Mouse (Mus musculus) testis, postnatal 10 days (tissue): ENCODE measurements around the gene Nrg3.
"Not testable (repeated sequence)": the region's sequence is repeated elsewhere in the genome, so short reads cannot be mapped to it uniquely, and the experiment has no call there.

Experiments
- DNase-seq: peaks from one replicate; pipeline ENCODE4 v3.0.0; 2021; ENCODE audit warnings: low spot score

The Nrg3 gene

DNA sequence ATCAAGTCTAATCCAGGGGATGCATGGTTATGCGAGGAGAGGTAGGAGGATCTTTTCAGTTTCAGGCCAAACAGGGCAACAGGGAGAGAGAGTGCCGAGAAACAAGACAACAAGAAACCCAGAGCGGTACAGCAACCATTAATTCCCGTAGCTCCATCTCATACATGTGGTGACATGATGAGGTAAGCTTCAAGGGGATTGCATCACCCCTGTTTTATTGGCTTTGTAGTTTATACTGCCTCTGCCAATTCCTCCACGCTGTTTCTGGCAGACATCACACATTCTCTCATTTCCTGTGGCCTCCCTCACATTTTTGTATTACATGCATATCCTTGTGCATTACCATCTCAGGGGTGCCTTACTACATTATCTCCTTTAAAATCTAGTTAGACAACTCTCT is 280.9 kb downstream of the Nrg3 start:
- no peak for DNase-seq

- no peak for DNase-seq
These were observed 299.2 kb downstream of the Nrg3 start for GRCm38 (mm10) chr14:39173709-39174108.

GRCm38 (mm10) chr14:39160140-39160539 is 312.7 kb downstream of the Nrg3 start:
- DNase-seq, result no peak

- no peak for DNase-seq
These were observed 317.4 kb downstream of the Nrg3 start for GRCm38 (mm10) chr14:39155462-39155861.

DNA sequence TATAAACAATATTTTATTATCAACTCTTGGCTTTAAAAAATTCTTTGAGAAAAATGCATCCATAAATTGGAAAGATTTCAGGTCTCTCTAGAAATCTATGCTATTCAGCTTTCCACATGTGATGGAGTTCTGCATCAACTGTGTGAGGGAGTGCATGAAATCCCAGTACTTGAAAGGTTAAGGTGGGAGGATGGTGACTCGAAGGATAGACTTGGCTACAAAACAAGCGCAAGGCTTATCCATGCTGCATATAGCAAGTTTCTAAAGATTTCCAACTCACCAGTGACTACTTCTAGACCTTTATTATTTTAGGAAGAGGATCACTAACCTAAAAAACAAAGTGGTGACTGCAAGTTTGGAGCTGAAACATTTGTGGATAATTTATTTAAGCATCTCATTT is 343.1 kb downstream of the Nrg3 start:
- no peak for DNase-seq

DNA sequence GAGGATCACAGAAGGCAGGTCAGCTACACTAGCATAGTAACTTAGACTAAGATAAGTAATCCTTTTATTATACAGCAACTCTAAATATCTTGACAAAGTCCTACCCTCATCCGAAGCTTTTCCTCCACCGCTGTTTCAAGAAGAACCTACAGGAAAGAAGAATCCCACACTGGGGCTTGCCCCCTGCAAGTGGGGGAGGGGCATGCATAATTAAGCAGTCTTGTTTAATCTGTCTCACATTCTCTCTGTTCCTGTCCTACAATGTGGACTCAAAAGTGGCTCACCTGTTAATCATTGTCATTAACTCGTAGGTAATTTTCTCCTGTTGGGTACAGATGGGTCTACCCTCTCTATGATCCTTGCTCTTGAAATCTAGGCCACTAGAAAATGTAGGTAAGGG is 354.9 kb downstream of the Nrg3 start:
- DNase-seq, result no peak

- DNase-seq, result not testable (repeated sequence)
These were observed 356.2 kb downstream of the Nrg3 start for GRCm38 (mm10) chr14:39116522-39117231.

- DNase-seq, result no peak
These were observed 363.3 kb downstream of the Nrg3 start for GRCm38 (mm10) chr14:39109566-39109965.

DNA sequence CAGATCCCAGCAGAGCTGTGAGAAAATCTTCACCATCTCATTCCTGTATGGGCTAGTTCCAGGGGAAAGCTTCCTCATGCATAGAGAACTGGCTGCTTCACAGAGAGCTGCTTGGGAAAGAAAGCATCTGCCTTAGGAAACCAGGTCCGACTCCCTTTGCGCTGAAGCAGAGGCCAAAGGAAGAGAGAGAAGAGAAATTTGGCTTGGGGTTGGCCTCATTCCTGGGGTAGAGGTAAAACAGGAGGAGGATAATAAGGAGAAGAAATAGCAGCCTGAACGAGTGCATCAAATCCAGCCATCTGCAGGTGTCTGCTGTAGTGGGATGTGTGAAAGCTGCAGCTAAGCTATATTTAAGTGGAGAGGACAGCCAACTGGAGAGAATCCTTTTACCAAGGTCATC is 366.1 kb downstream of the Nrg3 start:
- no peak for DNase-seq

- no peak for DNase-seq
These were observed 377.7 kb downstream of the Nrg3 start for GRCm38 (mm10) chr14:39095219-39095618.

- no peak for DNase-seq
These were observed 393.4 kb downstream of the Nrg3 start for GRCm38 (mm10) chr14:39079461-39079860.

GRCm38 (mm10) chr14:39051542-39051941 is 421.3 kb downstream of the Nrg3 start:
- no peak for DNase-seq

DNA sequence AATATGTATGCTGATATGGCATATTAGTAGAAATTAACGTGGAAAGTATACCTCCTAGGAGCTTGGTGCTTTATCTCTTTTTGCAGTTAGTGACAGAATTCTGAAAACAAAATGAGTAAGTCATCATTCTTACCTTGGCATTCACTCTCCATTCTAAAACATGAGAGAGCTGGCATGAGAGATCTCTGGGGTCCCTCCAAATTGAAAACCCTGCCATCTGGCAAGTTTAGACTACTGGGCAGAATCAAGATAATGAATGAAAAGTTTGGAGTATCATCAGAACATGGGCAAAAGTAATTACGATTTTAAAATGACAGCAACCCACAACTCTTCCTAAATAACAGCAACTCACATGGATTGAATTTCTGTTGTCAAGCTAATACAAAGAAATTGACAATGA is 423.9 kb downstream of the Nrg3 start:
- no peak for DNase-seq

GRCm38 (mm10) chr14:39044290-39044689 is 428.6 kb downstream of the Nrg3 start:
- DNase-seq, result no peak

DNA sequence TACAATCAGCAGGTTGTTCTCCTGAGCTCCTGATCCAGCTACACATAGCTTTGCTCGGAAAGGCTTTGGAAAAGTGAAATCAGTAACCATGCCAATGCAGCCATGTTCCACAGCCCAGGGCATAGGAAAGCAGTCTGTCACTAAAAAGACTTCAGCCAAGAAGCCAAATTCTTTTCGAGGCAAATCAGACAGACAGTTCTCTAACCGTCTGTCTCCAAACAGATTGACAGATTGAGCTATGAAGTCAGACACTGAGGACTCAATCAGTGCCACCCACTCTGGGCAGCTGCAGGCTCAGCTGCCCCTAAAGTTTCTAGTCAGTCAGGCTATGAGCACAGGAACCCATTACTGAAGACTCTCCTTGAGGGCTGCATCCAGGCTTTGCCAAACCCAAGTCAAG is 429.1 kb downstream of the Nrg3 start:
- no peak for DNase-seq

DNA sequence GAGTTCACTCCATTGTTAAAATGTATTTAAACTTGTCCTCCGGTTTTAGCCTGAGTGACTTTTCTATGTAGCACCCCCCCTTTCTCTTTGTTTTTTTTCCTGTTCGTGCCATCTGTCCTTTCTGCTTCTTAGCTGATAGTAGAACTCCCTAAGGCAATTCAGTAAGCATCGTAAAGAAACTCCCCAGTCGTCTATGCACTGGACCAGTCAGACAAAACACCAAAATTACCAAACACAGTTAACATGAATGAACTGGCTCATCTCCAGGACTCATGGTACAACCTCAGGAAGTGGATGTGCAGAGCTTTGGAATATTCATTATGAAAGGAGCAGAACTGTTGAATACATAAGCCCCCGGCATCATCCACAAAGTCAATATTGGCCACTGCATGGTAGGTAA is 429.5 kb downstream of the Nrg3 start:
- DNase-seq, result no peak

GRCm38 (mm10) chr14:39039046-39039445 is 433.8 kb downstream of the Nrg3 start:
- no peak for DNase-seq

DNA sequence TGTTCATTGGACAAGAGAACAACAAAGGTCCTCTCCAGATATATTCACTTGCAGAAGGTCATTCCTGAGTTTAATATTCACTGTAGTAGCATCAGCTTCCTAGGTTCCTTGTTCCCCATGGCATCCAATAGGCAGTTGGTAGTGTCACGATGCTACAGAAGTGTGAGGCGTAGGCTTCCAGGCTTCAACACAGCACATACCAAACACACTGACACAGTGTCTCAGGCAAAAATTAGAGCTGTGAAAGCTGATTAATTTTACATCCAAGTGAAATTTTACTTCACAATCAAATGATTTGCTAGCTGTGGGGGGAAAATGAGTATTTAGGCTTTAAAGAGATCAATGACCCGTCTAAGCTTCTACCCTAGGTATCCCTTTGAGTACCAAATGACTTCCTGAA is 438.4 kb downstream of the Nrg3 start:
- DNase-seq, result no peak

- no peak for DNase-seq
These were observed 449.8 kb downstream of the Nrg3 start for GRCm38 (mm10) chr14:39023065-39023464.

- no peak for DNase-seq
These were observed 458.8 kb downstream of the Nrg3 start for GRCm38 (mm10) chr14:39014126-39014525.

GRCm38 (mm10) chr14:38997843-38998242 is 475.0 kb downstream of the Nrg3 start:
- no peak for DNase-seq

DNA sequence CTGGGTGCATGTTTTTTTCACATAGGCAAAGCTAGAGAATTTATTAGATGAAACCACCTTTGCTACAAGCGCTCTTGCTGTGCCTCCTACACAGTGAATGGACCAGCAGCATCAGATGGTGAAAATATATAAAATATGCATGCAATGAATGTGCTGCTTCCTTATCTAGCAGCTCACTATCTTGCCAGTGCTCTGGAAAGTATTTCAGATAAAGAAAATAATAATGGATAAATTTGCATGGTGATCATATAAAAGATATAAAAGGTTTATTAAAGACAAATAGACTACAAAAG is 480.4 kb downstream of the Nrg3 start:
- no peak for DNase-seq

DNA sequence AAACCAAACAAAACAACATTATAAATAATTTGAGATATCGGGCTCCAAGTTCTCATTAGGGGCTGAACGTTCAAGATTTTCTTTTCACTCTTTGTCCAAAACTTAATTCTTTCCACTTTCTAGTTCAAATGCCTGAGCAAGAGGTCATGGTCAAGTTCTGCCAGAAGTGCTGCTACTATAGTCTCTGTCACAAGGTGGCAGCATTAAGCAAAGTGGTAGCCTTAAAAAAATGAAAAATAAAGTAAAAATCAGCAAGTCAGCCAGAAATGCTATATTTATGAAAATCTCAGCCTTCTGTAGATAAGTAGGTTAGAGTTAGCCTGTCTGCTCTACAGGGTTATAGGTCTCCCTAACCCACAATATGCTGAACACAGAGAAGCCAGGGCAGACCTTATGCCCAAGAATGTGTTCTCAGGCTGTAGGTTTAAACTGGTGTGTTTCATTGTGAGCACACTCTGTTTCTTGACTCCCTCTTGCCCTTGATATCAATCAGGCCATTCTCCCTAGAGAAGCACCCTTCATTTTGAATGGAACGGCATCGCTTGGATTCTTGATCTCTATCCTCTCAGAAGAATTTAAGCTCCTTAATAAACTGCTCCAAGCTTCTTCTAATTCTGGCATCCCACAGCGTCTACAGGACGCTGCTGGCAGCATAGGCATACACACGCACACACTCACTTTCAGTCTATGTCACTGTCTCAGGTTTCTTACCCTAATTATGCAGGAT is 480.9 kb downstream of the Nrg3 start:
- no peak for DNase-seq

DNA sequence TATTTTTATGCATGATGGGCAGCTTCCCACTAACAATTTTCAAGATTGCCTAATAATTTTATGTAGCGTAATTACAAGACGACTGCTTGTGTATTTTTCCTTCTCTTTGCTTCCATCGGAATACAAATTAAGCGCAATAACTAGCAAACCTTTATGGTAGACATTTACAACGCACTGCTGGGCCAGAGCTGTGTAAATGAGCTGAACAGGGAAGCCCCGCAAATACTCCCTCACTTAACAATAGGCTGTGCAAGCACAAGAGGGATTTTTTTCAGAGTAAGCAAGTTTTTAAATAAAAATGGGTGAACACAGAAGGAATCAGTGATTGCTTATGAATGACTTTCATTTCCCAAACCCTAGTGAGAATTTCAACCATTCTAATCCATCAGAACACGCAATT is 513.5 kb downstream of the Nrg3 start:
- no peak for DNase-seq
